Mouse (Mus musculus): ENCODE results near the gene Stk25. TPM values are rescaled to one million over a fixed set of nuclear protein-coding genes. Genes with fewer than 3 reads are reported as not detected.

Stk25 gene
- polyA plus RNA-seq, 1 experiment = 79.6 TPM

- no peak for TF ChIP-seq EP300 (IDR thresholded peaks at IDR 0.05; ENCODE audit: insufficient read depth, low read depth, low read length)
- TF ChIP-seq CTCF (IDR thresholded peaks at IDR 0.05; ENCODE audit: low read depth, low read length) = no peak
- Histone ChIP-seq H3K36me3 (ENCODE audit: control insufficient read depth, insufficient read depth, low read length, poor library complexity, severe bottlenecking) (no peaks in the 10 kb centered on the region), H3K27me3 (ENCODE audit: control insufficient read depth, insufficient read depth, low read length, poor library complexity, severe bottlenecking) (no peaks in the 10 kb centered on the region), H3K9me3 (replicated peaks; ENCODE audit: control insufficient read depth, insufficient read depth, low read length, poor library complexity, severe bottlenecking) (no peaks in the 10 kb centered on the region), H3K4me3 (ENCODE audit: low read depth, low read length) (no peak overlapping the region), H3K27ac (ENCODE audit: insufficient read depth, low read length) (no peak overlapping the region), H3K9ac (ENCODE audit: low read depth, poor library complexity, severe bottlenecking) (no peak overlapping the region), H3K4me1 (ENCODE audit: control insufficient read depth, insufficient read depth, low read length) (peaks cover 3% of the 10 kb centered on the region)
Observed at GRCm38 (mm10) chr1:93602911-93603310, 55.5 kb downstream of the Stk25 start.

DNA sequence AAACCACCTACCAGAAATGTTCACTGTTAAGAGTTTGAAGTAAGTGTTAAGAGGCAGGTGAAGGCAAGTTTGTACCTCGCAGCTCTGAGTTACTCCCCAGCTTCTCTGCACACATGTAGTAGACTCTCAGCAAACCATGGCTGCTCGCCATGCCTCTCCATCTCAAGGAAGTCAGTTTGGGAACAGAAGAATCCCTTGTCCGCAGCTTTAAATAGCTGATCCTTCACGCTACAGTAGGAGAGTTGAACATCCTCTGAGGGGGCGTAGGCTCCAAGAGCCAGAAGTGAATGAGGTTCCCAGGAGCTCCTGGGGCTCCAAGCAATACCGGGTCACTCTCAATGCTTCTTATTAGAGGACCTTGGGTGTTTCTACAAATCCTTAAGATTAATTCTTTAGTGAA is 62.5 kb downstream of the Stk25 start:
- TF ChIP-seq CTCF (IDR thresholded peaks at IDR 0.05; ENCODE audit: low read depth, low read length) (no peak), POLR2A (IDR thresholded peaks at IDR 0.05; ENCODE audit: insufficient read depth, low read length) (no peak), EP300 (IDR thresholded peaks at IDR 0.05; ENCODE audit: insufficient read depth, low read depth, low read length) (no peak)
- H3K27ac ChIP-seq (ENCODE audit: insufficient read depth, low read length) = no peak overlapping the region
- H3K27me3 ChIP-seq (ENCODE audit: control insufficient read depth, insufficient read depth, low read length, poor library complexity, severe bottlenecking) = no peaks in the 10 kb centered on the region
- H3K36me3 ChIP-seq (ENCODE audit: control insufficient read depth, insufficient read depth, low read length, poor library complexity, severe bottlenecking) = no peaks in the 10 kb centered on the region
- H3K9me3 ChIP-seq (replicated peaks; ENCODE audit: control insufficient read depth, insufficient read depth, low read length, poor library complexity, severe bottlenecking) = no peaks in the 10 kb centered on the region
- no peaks in the 10 kb centered on the region for H3K4me1 ChIP-seq (ENCODE audit: control insufficient read depth, insufficient read depth, low read length)
- H3K9ac ChIP-seq (ENCODE audit: low read depth, poor library complexity, severe bottlenecking) = no peak overlapping the region
- H3K4me3 ChIP-seq (ENCODE audit: low read depth, low read length) = no peak overlapping the region

DNA sequence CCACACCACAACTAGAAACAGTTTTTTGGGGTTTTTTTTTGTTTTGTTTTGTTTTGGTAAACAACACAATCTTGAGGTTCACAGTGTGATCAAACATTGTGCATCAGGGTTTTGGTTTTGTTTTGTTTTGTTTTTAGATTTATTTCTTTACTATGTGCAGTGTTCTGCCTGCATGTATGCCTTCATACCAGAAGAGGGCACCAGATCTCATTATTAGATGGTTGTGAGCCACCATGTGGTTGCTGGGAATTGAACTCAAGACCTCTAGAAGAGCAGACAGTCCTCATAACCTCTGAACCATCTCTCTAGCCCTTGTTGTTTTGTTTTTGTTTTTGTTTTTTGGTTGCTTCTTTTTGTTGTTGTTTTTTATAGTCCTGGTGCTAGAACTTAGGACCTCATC is 64.5 kb downstream of the Stk25 start:
- H3K4me1 ChIP-seq (ENCODE audit: control insufficient read depth, insufficient read depth, low read length) = no peaks in the 10 kb centered on the region
- H3K4me3 ChIP-seq (ENCODE audit: low read depth, low read length) = no peak overlapping the region
- H3K9me3 ChIP-seq (replicated peaks; ENCODE audit: control insufficient read depth, insufficient read depth, low read length, poor library complexity, severe bottlenecking) = no peaks in the 10 kb centered on the region
- TF ChIP-seq CTCF (IDR thresholded peaks at IDR 0.05; ENCODE audit: low read depth, low read length) = no peak
- no peak for TF ChIP-seq EP300 (IDR thresholded peaks at IDR 0.05; ENCODE audit: insufficient read depth, low read depth, low read length)
- TF ChIP-seq POLR2A (IDR thresholded peaks at IDR 0.05; ENCODE audit: insufficient read depth, low read length) = no peak
- H3K36me3 ChIP-seq (ENCODE audit: control insufficient read depth, insufficient read depth, low read length, poor library complexity, severe bottlenecking) = no peaks in the 10 kb centered on the region
- H3K27ac ChIP-seq (ENCODE audit: insufficient read depth, low read length) = no peak overlapping the region
- no peaks in the 10 kb centered on the region for H3K27me3 ChIP-seq (ENCODE audit: control insufficient read depth, insufficient read depth, low read length, poor library complexity, severe bottlenecking)
- no peak overlapping the region for H3K9ac ChIP-seq (ENCODE audit: low read depth, poor library complexity, severe bottlenecking)

DNA sequence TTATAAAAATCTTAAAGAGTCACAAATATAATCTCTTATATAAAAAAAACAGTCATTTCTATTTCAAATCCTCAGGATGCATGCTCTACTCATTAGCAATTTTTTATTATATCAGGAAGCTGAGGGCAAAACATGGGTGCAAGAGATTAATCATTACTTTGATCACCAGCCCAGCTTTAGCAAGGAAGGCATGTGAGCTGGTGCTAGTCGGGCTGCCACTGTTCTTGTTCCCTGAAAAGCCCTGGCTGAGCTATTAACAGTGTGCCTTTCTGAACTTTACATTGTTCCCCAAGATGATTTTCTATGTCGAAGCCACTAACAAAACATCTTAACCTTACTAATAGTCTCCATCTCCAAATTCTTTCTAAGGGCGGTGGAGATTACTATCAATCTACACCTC is 70.1 kb downstream of the Stk25 start:
- H3K27ac ChIP-seq (ENCODE audit: insufficient read depth, low read length) = no peak overlapping the region
- TF ChIP-seq POLR2A (IDR thresholded peaks at IDR 0.05; ENCODE audit: insufficient read depth, low read length) = no peak
- TF ChIP-seq CTCF (IDR thresholded peaks at IDR 0.05; ENCODE audit: low read depth, low read length) = no peak
- TF ChIP-seq EP300 (IDR thresholded peaks at IDR 0.05; ENCODE audit: insufficient read depth, low read depth, low read length) = no peak
- H3K4me3 ChIP-seq (ENCODE audit: low read depth, low read length) = no peak overlapping the region
- no peaks in the 10 kb centered on the region for H3K27me3 ChIP-seq (ENCODE audit: control insufficient read depth, insufficient read depth, low read length, poor library complexity, severe bottlenecking)
- no peaks in the 10 kb centered on the region for H3K9me3 ChIP-seq (replicated peaks; ENCODE audit: control insufficient read depth, insufficient read depth, low read length, poor library complexity, severe bottlenecking)
- H3K4me1 ChIP-seq (ENCODE audit: control insufficient read depth, insufficient read depth, low read length) = no peaks in the 10 kb centered on the region
- H3K36me3 ChIP-seq (ENCODE audit: control insufficient read depth, insufficient read depth, low read length, poor library complexity, severe bottlenecking) = no peaks in the 10 kb centered on the region
- H3K9ac ChIP-seq (ENCODE audit: low read depth, poor library complexity, severe bottlenecking) = no peak overlapping the region

DNA sequence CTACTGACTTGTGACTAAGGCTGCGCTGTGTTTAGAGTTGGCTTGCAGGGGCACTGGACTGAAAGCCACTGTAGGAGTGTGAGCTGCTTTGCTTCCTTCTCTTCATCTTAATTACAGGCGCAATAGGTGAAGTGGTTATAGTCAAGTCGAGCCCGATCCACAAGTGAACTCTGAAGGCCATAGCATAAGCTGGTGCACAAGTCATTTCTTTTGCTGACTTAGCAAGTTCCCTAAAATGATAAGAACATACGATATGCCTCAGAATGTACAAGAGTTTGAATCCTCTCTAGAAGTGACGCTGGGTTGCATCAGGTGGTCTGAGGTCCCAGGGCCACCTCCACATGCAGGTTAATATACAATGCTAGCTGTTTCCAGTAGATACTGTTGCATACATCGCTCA is 76.9 kb downstream of the Stk25 start:
- Histone ChIP-seq H3K27ac (ENCODE audit: insufficient read depth, low read length) (no peak overlapping the region), H3K9me3 (replicated peaks; ENCODE audit: control insufficient read depth, insufficient read depth, low read length, poor library complexity, severe bottlenecking) (no peaks in the 10 kb centered on the region), H3K4me1 (ENCODE audit: control insufficient read depth, insufficient read depth, low read length) (peaks cover 4% of the 10 kb centered on the region), H3K9ac (ENCODE audit: low read depth, poor library complexity, severe bottlenecking) (no peak overlapping the region), H3K27me3 (ENCODE audit: control insufficient read depth, insufficient read depth, low read length, poor library complexity, severe bottlenecking) (no peaks in the 10 kb centered on the region), H3K36me3 (ENCODE audit: control insufficient read depth, insufficient read depth, low read length, poor library complexity, severe bottlenecking) (no peaks in the 10 kb centered on the region), H3K4me3 (ENCODE audit: low read depth, low read length) (no peak overlapping the region)
- no peak for TF ChIP-seq EP300 (IDR thresholded peaks at IDR 0.05; ENCODE audit: insufficient read depth, low read depth, low read length)
- TF ChIP-seq CTCF (IDR thresholded peaks at IDR 0.05; ENCODE audit: low read depth, low read length) = no peak
- TF ChIP-seq POLR2A (IDR thresholded peaks at IDR 0.05; ENCODE audit: insufficient read depth, low read length) = no peak

DNA sequence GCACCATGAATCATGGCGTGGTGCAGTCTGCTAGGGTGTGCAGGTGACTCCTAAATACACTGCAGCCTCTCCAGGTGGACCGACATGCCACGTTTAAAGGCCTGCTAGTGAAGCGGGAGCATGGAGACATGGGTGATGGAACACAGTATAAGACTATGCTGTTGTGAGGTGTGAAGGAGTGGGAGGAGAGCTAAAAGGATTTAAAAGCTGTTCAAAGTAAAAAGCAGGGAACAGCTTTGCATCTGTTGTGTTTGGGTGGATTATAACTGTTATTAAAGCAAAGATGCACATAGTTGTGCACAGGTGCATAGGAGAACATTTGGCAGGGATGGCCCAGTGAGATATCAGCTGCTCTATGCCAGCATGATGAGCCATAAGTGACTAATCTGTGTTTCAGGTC is 80.6 kb downstream of the Stk25 start:
- no peak for TF ChIP-seq CTCF (IDR thresholded peaks at IDR 0.05; ENCODE audit: low read depth, low read length)
- no peak for TF ChIP-seq POLR2A (IDR thresholded peaks at IDR 0.05; ENCODE audit: insufficient read depth, low read length)
- Histone ChIP-seq H3K27me3 (ENCODE audit: control insufficient read depth, insufficient read depth, low read length, poor library complexity, severe bottlenecking) (no peaks in the 10 kb centered on the region), H3K4me1 (ENCODE audit: control insufficient read depth, insufficient read depth, low read length) (peaks cover 6% of the 10 kb centered on the region), H3K27ac (ENCODE audit: insufficient read depth, low read length) (no peak overlapping the region), H3K4me3 (ENCODE audit: low read depth, low read length) (no peak overlapping the region), H3K9ac (ENCODE audit: low read depth, poor library complexity, severe bottlenecking) (no peak overlapping the region), H3K9me3 (replicated peaks; ENCODE audit: control insufficient read depth, insufficient read depth, low read length, poor library complexity, severe bottlenecking) (no peaks in the 10 kb centered on the region), H3K36me3 (ENCODE audit: control insufficient read depth, insufficient read depth, low read length, poor library complexity, severe bottlenecking) (no peaks in the 10 kb centered on the region)
